Comparison of ENCODE assay signal across 22 mouse cellular contexts in the genomic region with DNA sequence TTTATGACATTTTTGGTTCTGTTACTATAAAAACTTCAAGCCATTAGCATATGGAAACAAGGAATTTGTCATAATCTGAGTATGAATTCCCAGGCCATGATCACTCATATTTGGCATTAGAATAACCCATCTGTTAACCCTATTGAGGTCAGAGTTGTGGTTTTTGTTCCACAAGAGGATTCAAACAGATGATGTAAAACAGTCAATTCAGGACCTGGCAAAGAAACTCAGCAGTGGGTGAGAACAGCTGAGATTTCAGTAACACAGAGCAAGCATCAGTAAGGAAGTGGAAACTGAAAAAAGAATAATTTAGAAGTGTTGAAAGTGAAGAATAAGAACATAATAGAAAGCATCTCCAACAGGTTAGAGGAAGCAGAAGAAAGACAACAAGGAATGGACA.
A peak's percentile ranks its signal among the peaks of the same experiment; 100 is the strongest.
DNase-seq lines count a peak whose midpoint lies in the region; ATAC-seq and TF ChIP-seq lines count a peak whose summit lies in the region.
"Had no signal": no experiment of that assay in that cellular context is flagged by ENCODE, and none has a peak within 500 bp of the region (broad histone marks: within the 10 kb centered on the region; RNA-seq: fewer than 3 reads in every experiment).

No protein-coding gene starts in this region.

- no peaks in the 10 kb centered on the region for H3K4me1 ChIP-seq in embryonic facial prominence, embryonic 14.5 days (ENCODE audit: control insufficient read depth, insufficient read depth, low read length)
- H3K4me1 ChIP-seq in embryonic facial prominence, embryonic 10.5 days: no peaks in the 10 kb centered on the region
- H3K4me1 ChIP-seq: embryonic facial prominence, embryonic 13.5 days; forebrain, embryonic 13.5 days; forebrain, embryonic 15.5 days had no signal

- H3K27me3 ChIP-seq in embryonic facial prominence, embryonic 14.5 days (replicated peaks; ENCODE audit: control insufficient read depth, insufficient read depth, low read length): no peaks in the 10 kb centered on the region
- H3K27me3 ChIP-seq in embryonic facial prominence, embryonic 10.5 days (replicated peaks; ENCODE audit: low read depth, poor library complexity, severe bottlenecking): no peaks in the 10 kb centered on the region
- H3K27me3 ChIP-seq: embryonic facial prominence, embryonic 13.5 days; forebrain, embryonic 13.5 days; forebrain, embryonic 15.5 days; Patski had no signal

- DNase-seq in embryonic facial prominence, embryonic 14.5 days (ENCODE audit: low spot score): peak; percentile 10
- DNase-seq in embryonic facial prominence, embryonic 10.5 days (ENCODE audit: low spot score): no peak
- DNase-seq in layer of hippocampus, adult 2 months (ENCODE audit: low spot score in 2 of 2): no peak
- DNase-seq in layer of hippocampus, adult 9-10 months (ENCODE audit: low spot score): no peak
- peak; percentile 77 for DNase-seq in 3T3-L1 (ENCODE audit: low read depth, low spot score)
- DNase-seq in brain, adult 2 months (ENCODE audit: low read depth, low spot score): peak; percentile 49
- DNase-seq in adrenal gland, postnatal 4 days (ENCODE audit: low spot score in 2 of 2): no peak
- no peak for DNase-seq in heart, adult 11 months
- DNase-seq: adrenal gland, adult 8-10 months; adrenal gland, postnatal 14 days; adrenal gland, postnatal 36 days; cerebellum, adult 11-12 months; cerebellum, adult 2 months; cerebellum, adult 9-10 months; cerebellum, postnatal 10 days; cerebellum, postnatal 25 days; forebrain, postnatal 0 days had no signal

- TF ChIP-seq CTCF in layer of hippocampus, adult 2 months (conservative IDR thresholded peaks at IDR 0.05): no peak

- H3K36me3 ChIP-seq in embryonic facial prominence, embryonic 14.5 days (ENCODE audit: control insufficient read depth, insufficient read depth, low read length): no peaks in the 10 kb centered on the region
- no peaks in the 10 kb centered on the region for H3K36me3 ChIP-seq in embryonic facial prominence, embryonic 10.5 days (replicated peaks)
- H3K36me3 ChIP-seq: embryonic facial prominence, embryonic 13.5 days; forebrain, embryonic 15.5 days had no signal

- H3K9ac ChIP-seq in embryonic facial prominence, embryonic 14.5 days (ENCODE audit: low read depth, low read length): no peak overlapping the region
- H3K9ac ChIP-seq: embryonic facial prominence, embryonic 13.5 days; forebrain, embryonic 13.5 days; forebrain, embryonic 15.5 days; forebrain, postnatal 0 days had no signal

- no peak overlapping the region for H3K27ac ChIP-seq in embryonic facial prominence, embryonic 14.5 days (replicated peaks; ENCODE audit: low read depth, low read length)
- H3K27ac ChIP-seq in embryonic facial prominence, embryonic 10.5 days (replicated peaks): no peak overlapping the region
- H3K27ac ChIP-seq in layer of hippocampus, adult 2 months: 0 out of 2 replicates have a peak overlapping the region, but pooled peaks have one; percentile 7
- H3K27ac ChIP-seq: embryonic facial prominence, embryonic 13.5 days; forebrain, embryonic 13.5 days; forebrain, embryonic 15.5 days had no signal

- ATAC-seq in embryonic facial prominence, embryonic 14.5 days (ENCODE audit: low read depth): no peak
- ATAC-seq: activated CD4-positive, CD25-positive, alpha-beta regulatory T cell, adult 4 months; forebrain, embryonic 13.5 days; forebrain, embryonic 15.5 days; forebrain, postnatal 0 days; Patski had no signal

- no peaks in the 10 kb centered on the region for H3K9me3 ChIP-seq in embryonic facial prominence, embryonic 14.5 days (ENCODE audit: control insufficient read depth, low read length)
- H3K9me3 ChIP-seq in embryonic facial prominence, embryonic 10.5 days: no peaks in the 10 kb centered on the region
- H3K9me3 ChIP-seq: embryonic facial prominence, embryonic 13.5 days; forebrain, embryonic 13.5 days; forebrain, embryonic 15.5 days had no signal

- no peak overlapping the region for H3K4me2 ChIP-seq in embryonic facial prominence, embryonic 14.5 days (ENCODE audit: low read depth, low read length)
- H3K4me2 ChIP-seq: embryonic facial prominence, embryonic 13.5 days; forebrain, embryonic 13.5 days; forebrain, embryonic 15.5 days had no signal

- no peak overlapping the region for H3K4me3 ChIP-seq in embryonic facial prominence, embryonic 14.5 days (ENCODE audit: low read depth, low read length)
- no peak overlapping the region for H3K4me3 ChIP-seq in embryonic facial prominence, embryonic 10.5 days
- no peak overlapping the region for H3K4me3 ChIP-seq in layer of hippocampus, adult 2 months
- H3K4me3 ChIP-seq: embryonic facial prominence, embryonic 13.5 days; forebrain, embryonic 13.5 days; forebrain, embryonic 15.5 days had no signal

Comparison
In these comparisons a context has a peak if more than half of its experiments do, and no peak if none do; other contexts are left out.
1. DNase-seq: peak in embryonic facial prominence, embryonic 14.5 days (single experiment), 3T3-L1 (single experiment) and brain, adult 2 months (single experiment); none in embryonic facial prominence, embryonic 10.5 days (single experiment), layer of hippocampus, adult 2 months (0 of 2), layer of hippocampus, adult 9-10 months (single experiment), adrenal gland, postnatal 4 days (0 of 2) and heart, adult 11 months (single experiment).